Mouse (Mus musculus): ENCODE results near the gene Zmynd8.

GRCm38 (mm10) chr2:165818570-165818969 is 80.2 kb downstream of the Zmynd8 start:
- no peak for TF ChIP-seq CTCF (IDR thresholded peaks at IDR 0.05; ENCODE audit: control insufficient read depth, insufficient read depth, insufficient read length)
- no peak for TF ChIP-seq CEBPB (IDR thresholded peaks at IDR 0.05; ENCODE audit: low read depth)
- no peak for TF ChIP-seq MYOG (IDR thresholded peaks at IDR 0.05; ENCODE audit: control insufficient read depth, extremely low read depth, insufficient read length)
- no peak for TF ChIP-seq USF1 (IDR thresholded peaks at IDR 0.05; ENCODE audit: low read depth)
